Mouse (Mus musculus) ES-Bruce4 (cell line): Measurements from ENCODE around the gene Lyrm2.

Experiments
- CTCF ChIP-seq: IDR thresholded peaks from one replicate; pipeline ENCODE4 v1.8.1; 2011; ENCODE audit warnings: low read depth, low read length
- EP300 ChIP-seq: IDR thresholded peaks from 2 replicates; pipeline ENCODE4 v1.6.1; 2011; ENCODE audit warnings: low read depth, low read length; ENCODE audit not compliant: insufficient read depth
- POLR2A ChIP-seq: IDR thresholded peaks from one replicate; pipeline ENCODE4 v1.8.1; 2011; ENCODE audit warnings: low read length; ENCODE audit not compliant: insufficient read depth

DNA sequence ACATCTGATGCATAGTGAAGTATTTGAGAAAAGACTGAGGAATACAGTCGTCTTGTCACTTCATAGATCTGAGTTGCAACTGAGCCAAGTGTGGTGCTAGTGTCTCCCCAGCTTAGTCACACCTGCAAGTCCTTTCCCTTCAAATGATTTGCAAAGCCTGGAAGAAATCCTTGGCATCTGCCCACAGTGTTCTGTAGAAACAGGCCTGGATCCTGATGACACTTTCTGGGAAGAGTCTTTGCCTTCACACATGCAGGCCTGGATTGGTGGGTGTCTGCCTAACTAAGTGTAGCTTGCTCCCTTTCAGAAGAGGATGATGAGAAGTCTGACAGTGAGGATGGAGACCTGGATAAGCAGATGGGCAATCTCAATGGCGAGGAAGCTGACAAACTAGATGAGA, 42.6 kb upstream of the Lyrm2 start:
- no peak for TF ChIP-seq CTCF
- TF ChIP-seq POLR2A = no peak
- TF ChIP-seq EP300 = no peak
